Mouse (Mus musculus) megakaryocyte, embryonic 14.5 days (primary cell): ENCODE measurements around the gene Klk9.

Source experiments
- FLI1 ChIP-seq: IDR thresholded peaks from 2 replicates; pipeline ENCODE4 v1.6.1; 2012; ENCODE audit warnings: low read length, inconsistent platforms, mixed read lengths
- GATA1 ChIP-seq: IDR thresholded peaks from 3 replicates; pipeline ENCODE4 v1.6.1; 2012; ENCODE audit warnings: mixed read lengths, low read length, inconsistent platforms, borderline replicate concordance

- no peak for TF ChIP-seq FLI1
- TF ChIP-seq GATA1, result no peak
Observed at GRCm38 (mm10) chr7:43766484-43766883, 25.2 kb upstream of the Klk9 start.
